Comparison of ENCODE assay signal across 1 mouse cellular context in the genomic region with DNA sequence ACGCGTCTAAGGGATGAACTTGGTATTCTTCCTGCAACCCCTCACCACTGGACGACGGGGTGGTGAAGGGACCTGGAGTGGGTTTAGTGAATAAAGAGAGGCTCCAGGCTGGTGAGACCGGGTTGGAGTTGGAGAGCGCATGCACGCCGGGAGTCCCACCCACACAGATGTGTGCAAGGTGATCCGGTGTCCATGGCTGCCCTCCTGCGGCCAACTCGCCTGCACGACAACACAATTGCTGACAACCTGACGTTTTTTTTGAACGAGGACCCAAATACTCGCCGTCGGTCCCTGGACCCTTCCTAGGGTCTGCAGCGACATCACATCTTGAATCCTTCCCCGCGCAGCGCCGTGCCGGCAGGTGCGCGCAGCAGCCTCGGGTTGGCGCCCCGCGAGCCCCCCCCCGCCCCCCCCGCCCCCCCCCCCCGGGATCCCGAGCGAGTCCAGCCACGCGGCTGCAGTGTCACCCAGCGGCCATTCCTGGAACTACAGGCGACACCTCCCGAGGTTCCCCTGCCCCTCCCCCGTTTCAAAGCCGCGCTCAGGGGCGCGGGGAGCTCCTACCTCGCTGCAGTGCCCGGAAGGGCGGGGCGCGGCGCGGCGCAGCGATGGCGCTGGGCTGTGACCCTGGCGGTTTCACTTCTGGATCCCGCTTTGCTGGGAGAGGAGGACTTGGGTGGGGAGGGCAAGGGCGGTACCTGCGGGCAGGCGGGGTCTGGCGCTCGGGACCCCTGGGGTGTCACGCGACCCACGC.
TF ChIP-seq lines count a peak whose summit lies in the region.

No protein-coding gene starts in this region.

TF ChIP-seq in CH12.LX, 34 proteins besides CTCF, POLR2A, EP300 and RAD21 (continued from another document):
- TF ChIP-seq MYC (IDR thresholded peaks at IDR 0.05; ENCODE audit: low read depth, low read length) (peak; percentile 77), ZNF384 (IDR thresholded peaks at IDR 0.05; ENCODE audit: low read depth, low read length) (peak; percentile 82), TBP (conservative IDR thresholded peaks at IDR 0.05; ENCODE audit: low read depth, low read length) (peak; percentile 68), PAX5 (IDR thresholded peaks at IDR 0.05; ENCODE audit: low read length) (no peak), IRF4 (IDR thresholded peaks at IDR 0.05; ENCODE audit: low read depth, low read length) (peak; percentile 97), KAT2A (IDR thresholded peaks at IDR 0.05; ENCODE audit: insufficient replicate concordance, low read length) (peak; percentile 67; the same call in 1 of the 2 replicates), ZMIZ1 (IDR thresholded peaks at IDR 0.05; ENCODE audit: low read depth, low read length) (no peak; the same call in none of the 2 replicates), JUND (conservative IDR thresholded peaks at IDR 0.05; ENCODE audit: low read depth, low read length) (0 out of 2 replicates have a peak, but pooled peaks have one; percentile 15), CHD2 (IDR thresholded peaks at IDR 0.05; ENCODE audit: low read length) (peak; percentile 95), E2F4 (IDR thresholded peaks at IDR 0.05; ENCODE audit: insufficient replicate concordance, low read depth, low read length) (0 out of 2 replicates have a peak, but pooled peaks have one; percentile 55), MEF2A (IDR thresholded peaks at IDR 0.05; ENCODE audit: borderline replicate concordance, low read depth, low read length) (peak; percentile 80), ZC3H11A (IDR thresholded peaks at IDR 0.05; ENCODE audit: low read depth, low read length) (no peak), HCFC1 (IDR thresholded peaks at IDR 0.05; ENCODE audit: low read depth, low read length) (peak; percentile 35), MAFK (IDR thresholded peaks at IDR 0.05; ENCODE audit: insufficient replicate concordance, low read length) (peak; percentile 21; the same call in 1 of the 2 replicates), BHLHE40 (IDR thresholded peaks at IDR 0.05; ENCODE audit: low read depth, low read length) (peak; percentile 96), NRF1 (IDR thresholded peaks at IDR 0.05; ENCODE audit: low read depth, low read length) (peak; percentile 85), USF2 (conservative IDR thresholded peaks at IDR 0.05; ENCODE audit: low read depth, low read length) (no peak; the same call in 1 of the 2 replicates), MXI1 (IDR thresholded peaks at IDR 0.05; ENCODE audit: low read depth, low read length) (peak; percentile 79), ELF1 (IDR thresholded peaks at IDR 0.05; ENCODE audit: low read depth, low read length) (peak; percentile 91), GABPA (IDR thresholded peaks at IDR 0.05; ENCODE audit: insufficient replicate concordance, low read depth, low read length) (no peak), SMC3 (IDR thresholded peaks at IDR 0.05; ENCODE audit: low read depth, low read length) (peak; percentile 74), ZKSCAN1 (IDR thresholded peaks at IDR 0.05; ENCODE audit: borderline replicate concordance, low read depth, low read length) (no peak), MAX (IDR thresholded peaks at IDR 0.05; ENCODE audit: low read length) (peak; percentile 85), UBTF (IDR thresholded peaks at IDR 0.05; ENCODE audit: low read depth, low read length) (peak; percentile 72), JUN (IDR thresholded peaks at IDR 0.05; ENCODE audit: insufficient read depth, low read depth, low read length) (0 out of 2 replicates have a peak, but pooled peaks have one; percentile 2), TCF12 (IDR thresholded peaks at IDR 0.05; ENCODE audit: low read depth, low read length) (peak; percentile 91), POLR2AphosphoS2 (IDR thresholded peaks at IDR 0.05; ENCODE audit: low read depth, low read length) (no peak; the same call in 1 of the 2 replicates), RCOR1 (conservative IDR thresholded peaks at IDR 0.05; ENCODE audit: low read depth, low read length) (peak; percentile 85), MAZ (IDR thresholded peaks at IDR 0.05; ENCODE audit: low read depth, low read length) (peak; percentile 100), ETS1 (conservative IDR thresholded peaks at IDR 0.05; ENCODE audit: low read depth, low read length) (peak; percentile 77), USF1 (IDR thresholded peaks at IDR 0.05; ENCODE audit: low read depth, low read length) (peak; percentile 33)
TF ChIP-seq in CH12.LX: peak in this region for 26.
